Mouse (Mus musculus): ENCODE results near the gene Gng7. TPM values are rescaled to one million over a fixed set of nuclear protein-coding genes. Genes with fewer than 3 reads are reported as not detected.
A peak's percentile ranks its signal among the peaks of the same experiment; 100 is the strongest.
"Not testable (repeated sequence)": the region's sequence is repeated elsewhere in the genome, so short reads cannot be mapped to it uniquely, and the experiment has no call there.

The Gng7 gene
- 0.81 and 1.2 TPM in 2 replicates for polyA plus RNA-seq (2015; fragmentation: Nextera tagmentation; extraction: Ambion mirVana)

GRCm38 (mm10) chr10:81014393-81015384 lies at the start of gene Gng7:
TSS of gene Gng7 (minus strand) at chr10:81014945.
- Histone ChIP-seq H3K4me2 (replicated peaks; ENCODE audit: low read depth) (peak within 1 kb of the TSS; percentile 64), H3K9me3 (ENCODE audit: control insufficient read depth) (no peaks in the 10 kb centered on the region), H3K4me1 (replicated peaks; ENCODE audit: control insufficient read depth, insufficient read depth, low read length) (no peaks in the 10 kb centered on the region), H3K4me3 (ENCODE audit: low read depth, low read length) (peak within 1 kb of the TSS; percentile 36), H3K9ac (ENCODE audit: low read depth, low read length) (no peak within 1 kb of the TSS), H3K27me3 (replicated peaks; ENCODE audit: control insufficient read depth, insufficient read depth, low read length) (no peaks in the 10 kb centered on the region), H3K36me3 (ENCODE audit: control insufficient read depth, insufficient read depth) (no peaks in the 10 kb centered on the region), H3K27ac (ENCODE audit: low read depth, low read length) (no peak within 1 kb of the TSS)
- TF ChIP-seq CTCF (IDR thresholded peaks at IDR 0.05; ENCODE audit: low read depth): no peak
- WGBS: 10% methylated on average over 31 of the region's 31 CpGs
- ATAC-seq: peak; percentile 96

GRCm38 (mm10) chr10:81064519-81064918 lies 49.8 kb upstream of the Gng7 start:
- not testable (repeated sequence) for H3K9me3 ChIP-seq (ENCODE audit: control insufficient read depth); H3K27me3 ChIP-seq (replicated peaks; ENCODE audit: control insufficient read depth, insufficient read depth, low read length); H3K4me1 ChIP-seq (replicated peaks; ENCODE audit: control insufficient read depth, insufficient read depth, low read length); H3K27ac ChIP-seq (ENCODE audit: low read depth, low read length); ATAC-seq; H3K36me3 ChIP-seq (ENCODE audit: control insufficient read depth, insufficient read depth); H3K4me3 ChIP-seq (ENCODE audit: low read depth, low read length); H3K9ac ChIP-seq (ENCODE audit: low read depth, low read length); H3K4me2 ChIP-seq (replicated peaks; ENCODE audit: low read depth)
- 92% methylated on average over 8 of the region's 8 CpGs for WGBS

- Histone ChIP-seq H3K27me3 (replicated peaks; ENCODE audit: control insufficient read depth, insufficient read depth, low read length) (no peaks in the 10 kb centered on the region), H3K27ac (ENCODE audit: low read depth, low read length) (no peak overlapping the region), H3K9me3 (ENCODE audit: control insufficient read depth) (no peaks in the 10 kb centered on the region), H3K4me1 (replicated peaks; ENCODE audit: control insufficient read depth, insufficient read depth, low read length) (no peaks in the 10 kb centered on the region; the same call in 1 of the 2 replicates), H3K9ac (ENCODE audit: low read depth, low read length) (no peak overlapping the region), H3K4me2 (replicated peaks; ENCODE audit: low read depth) (no peak overlapping the region), H3K4me3 (ENCODE audit: low read depth, low read length) (no peak overlapping the region), H3K36me3 (ENCODE audit: control insufficient read depth, insufficient read depth) (no peaks in the 10 kb centered on the region)
- WGBS: 47% methylated on average over 4 of the region's 4 CpGs
- TF ChIP-seq CTCF (IDR thresholded peaks at IDR 0.05; ENCODE audit: low read depth): no peak
- ATAC-seq: no peak
Observed at GRCm38 (mm10) chr10:81062710-81063109, 48.0 kb upstream of the Gng7 start.

GRCm38 (mm10) chr10:81059603-81060543 lies 45.1 kb upstream of the Gng7 start, which contains the start of gene Sgta:
TSS of gene Sgta (minus strand) at chr10:81060181.
- Histone ChIP-seq H3K27me3 (replicated peaks; ENCODE audit: control insufficient read depth, insufficient read depth, low read length) (no peaks in the 10 kb centered on the region), H3K27ac (ENCODE audit: low read depth, low read length) (no peak within 1 kb of the TSS), H3K9ac (ENCODE audit: low read depth, low read length) (peak within 1 kb of the TSS; percentile 67), H3K4me2 (replicated peaks; ENCODE audit: low read depth) (peak within 1 kb of the TSS; percentile 65), H3K4me3 (ENCODE audit: low read depth, low read length) (peak within 1 kb of the TSS; percentile 67), H3K4me1 (replicated peaks; ENCODE audit: control insufficient read depth, insufficient read depth, low read length) (no peaks in the 10 kb centered on the region; the same call in 1 of the 2 replicates), H3K36me3 (ENCODE audit: control insufficient read depth, insufficient read depth) (no peaks in the 10 kb centered on the region; the same call in 1 of the 2 replicates), H3K9me3 (ENCODE audit: control insufficient read depth) (no peaks in the 10 kb centered on the region)
- 0 out of 2 replicates have a peak, but pooled peaks have one; percentile 7 for TF ChIP-seq CTCF (IDR thresholded peaks at IDR 0.05; ENCODE audit: low read depth)
- WGBS: under 1% methylated on average over 48 of the region's 48 CpGs
- peak; percentile 85 for ATAC-seq

GRCm38 (mm10) chr10:81058896-81059295 lies 44.2 kb upstream of the Gng7 start:
- no peak for ATAC-seq
- 81% methylated on average over 6 of the region's 6 CpGs for WGBS
- H3K4me1 ChIP-seq (replicated peaks; ENCODE audit: control insufficient read depth, insufficient read depth, low read length): no peaks in the 10 kb centered on the region; the same call in 1 of the 2 replicates
- H3K9me3 ChIP-seq (ENCODE audit: control insufficient read depth): no peaks in the 10 kb centered on the region
- H3K27me3 ChIP-seq (replicated peaks; ENCODE audit: control insufficient read depth, insufficient read depth, low read length): no peaks in the 10 kb centered on the region
- TF ChIP-seq CTCF (IDR thresholded peaks at IDR 0.05; ENCODE audit: low read depth): no peak
- no peaks in the 10 kb centered on the region; the same call in 1 of the 2 replicates for H3K36me3 ChIP-seq (ENCODE audit: control insufficient read depth, insufficient read depth)
- H3K9ac ChIP-seq (ENCODE audit: low read depth, low read length): no peak overlapping the region
- H3K27ac ChIP-seq (ENCODE audit: low read depth, low read length): no peak overlapping the region
- peak overlapping the region; percentile 65 for H3K4me2 ChIP-seq (replicated peaks; ENCODE audit: low read depth)
- peak overlapping the region; percentile 67 for H3K4me3 ChIP-seq (ENCODE audit: low read depth, low read length)
